Mouse (Mus musculus) neutrophil, adult 5-6 weeks (primary cell): Measurements from ENCODE around the gene Krtap3-2. TPM values are rescaled to one million over a fixed set of nuclear protein-coding genes. Genes with fewer than 3 reads are reported as not detected.
"Not testable (repeated sequence)": the region's sequence is repeated elsewhere in the genome, so short reads cannot be mapped to it uniquely, and the experiment has no call there.

ENCODE experiments used
- ATAC-seq: fragments of 151-379, 151-347 bp; 2 replicates; pipeline ENCODE4 v1.8.0; 2017; ENCODE audit warnings: mild to moderate bottlenecking, moderate TSS enrichment; ENCODE audit not compliant: insufficient number of reproducible peaks, poor library complexity, low FRiP score, severe bottlenecking; ENCODE audit errors: extremely low read depth
- total RNA-seq: library from RNA; stranded (forward); fragments of 200-1000 nt; gene quantifications from 2 replicates; pipeline ENCODE4 v1.2.3, GENCODE M21; 2017

Gene Krtap3-2
- not detected in 2 replicates for total RNA-seq

DNA sequence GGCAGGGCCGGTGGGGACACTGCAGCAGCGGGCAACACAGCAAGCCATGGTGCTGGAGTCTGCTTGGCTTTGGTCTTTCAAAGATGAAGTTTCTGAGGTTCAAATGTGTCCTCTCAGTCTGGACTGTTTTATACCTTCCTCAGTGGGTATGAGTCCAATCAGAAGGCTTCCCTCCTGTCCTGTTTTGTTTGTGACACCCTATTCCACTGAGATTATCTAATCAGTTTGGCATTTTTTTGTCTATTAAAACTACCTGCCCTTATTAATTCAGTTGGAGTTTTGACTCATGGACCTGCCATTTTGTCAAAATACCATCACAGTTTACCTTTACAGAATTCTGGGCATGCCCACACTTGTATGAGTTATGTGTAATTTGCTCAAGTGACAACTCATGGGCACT, at the start of gene Krtap3-2:
TSS of gene Krtap3-2 (minus strand) at position 101 of the 400 bp plus-strand sequence.
- ATAC-seq: no peak

DNA sequence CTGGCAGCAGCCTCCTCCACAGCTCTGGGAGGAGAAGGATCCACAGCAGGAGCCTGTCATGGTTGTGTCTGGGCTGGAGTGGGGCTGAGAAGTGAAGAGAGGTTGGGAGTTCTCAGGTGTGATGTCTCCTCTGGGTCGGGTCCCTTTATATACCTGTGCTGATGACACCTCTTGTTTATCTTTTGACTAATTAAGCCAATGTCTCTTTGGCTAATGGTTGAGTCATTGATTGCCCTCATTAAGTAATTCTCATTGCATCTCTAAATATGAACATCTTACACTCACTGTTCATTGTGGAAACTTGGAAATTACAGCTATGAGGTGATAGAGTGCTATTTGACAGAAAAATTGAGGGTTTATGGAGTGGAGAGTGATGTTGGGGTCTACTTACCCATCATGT, 46.6 kb upstream of the Krtap3-2 start, which contains the start of gene Gm11938:
TSS of gene Gm11938 (minus strand) at position 101 of the 400 bp plus-strand sequence.
- not testable (repeated sequence) for ATAC-seq

DNA sequence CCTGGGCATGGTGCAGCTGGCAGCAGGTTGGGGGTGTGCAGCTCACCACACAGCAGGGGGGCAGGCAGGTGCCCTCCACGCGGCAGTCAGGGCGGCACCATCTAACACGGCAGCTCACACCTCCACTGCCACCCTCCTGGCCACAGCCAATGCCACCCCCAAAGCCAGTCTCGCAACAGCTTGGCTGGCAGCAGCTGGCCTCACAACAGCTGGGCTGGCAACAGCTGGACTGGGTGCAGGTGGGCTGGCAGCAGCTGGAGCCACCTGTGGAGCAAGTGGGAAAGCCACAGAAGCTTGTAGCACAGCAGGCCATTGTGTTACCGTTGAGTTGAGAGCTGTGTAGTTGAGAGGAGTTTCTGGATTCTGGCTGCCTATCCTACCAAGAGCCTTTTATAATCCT, 41.1 kb upstream of the Krtap3-2 start, which contains the start of gene Krtap9-3:
TSS of gene Krtap9-3 (minus strand) at position 364 of the 400 bp plus-strand sequence.
- ATAC-seq: not testable (repeated sequence)

DNA sequence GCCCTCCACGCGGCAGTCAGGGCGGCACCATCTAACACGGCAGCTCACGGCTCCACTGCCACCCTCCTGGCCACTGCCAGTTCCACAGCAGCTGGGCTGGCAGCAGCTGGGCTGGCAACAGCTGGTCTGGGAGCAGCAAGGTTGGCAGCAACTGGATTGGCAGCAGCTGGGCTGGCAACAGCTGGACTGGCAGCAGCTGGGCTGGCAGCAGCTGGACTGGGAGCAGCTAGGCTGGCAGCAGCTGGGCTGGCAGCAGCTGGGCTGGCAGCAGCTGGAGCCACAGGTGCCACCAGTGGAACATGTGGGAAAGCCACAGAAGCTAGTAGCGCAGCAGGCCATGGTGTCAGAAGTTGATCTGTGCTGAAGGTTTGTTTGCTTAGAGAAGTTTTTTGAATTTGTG, 34.3 kb upstream of the Krtap3-2 start, which contains the start of gene Krtap1-3:
TSS of gene Krtap1-3 (minus strand) at position 359 of the 400 bp plus-strand sequence.
- ATAC-seq: no peak

DNA sequence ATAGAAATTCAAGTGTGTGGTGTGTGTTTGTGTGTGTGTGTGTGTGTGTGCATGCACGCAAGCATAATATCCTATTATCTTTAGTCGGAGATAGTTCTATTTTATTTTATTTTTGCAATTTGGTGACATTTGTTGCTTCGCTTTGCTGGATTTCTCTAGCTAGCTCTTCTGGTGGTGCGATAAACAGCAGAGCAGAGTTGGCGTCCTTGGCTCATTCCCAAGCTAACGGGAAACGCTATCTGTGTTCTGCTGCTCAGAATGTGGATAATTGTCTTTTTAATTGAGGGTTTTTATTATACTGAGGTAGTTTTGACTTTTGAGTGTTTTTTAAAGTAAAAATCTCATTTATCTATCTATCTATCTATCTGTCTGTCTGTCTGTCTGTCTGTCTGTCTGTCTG, 28.4 kb upstream of the Krtap3-2 start:
- ATAC-seq: no peak

DNA sequence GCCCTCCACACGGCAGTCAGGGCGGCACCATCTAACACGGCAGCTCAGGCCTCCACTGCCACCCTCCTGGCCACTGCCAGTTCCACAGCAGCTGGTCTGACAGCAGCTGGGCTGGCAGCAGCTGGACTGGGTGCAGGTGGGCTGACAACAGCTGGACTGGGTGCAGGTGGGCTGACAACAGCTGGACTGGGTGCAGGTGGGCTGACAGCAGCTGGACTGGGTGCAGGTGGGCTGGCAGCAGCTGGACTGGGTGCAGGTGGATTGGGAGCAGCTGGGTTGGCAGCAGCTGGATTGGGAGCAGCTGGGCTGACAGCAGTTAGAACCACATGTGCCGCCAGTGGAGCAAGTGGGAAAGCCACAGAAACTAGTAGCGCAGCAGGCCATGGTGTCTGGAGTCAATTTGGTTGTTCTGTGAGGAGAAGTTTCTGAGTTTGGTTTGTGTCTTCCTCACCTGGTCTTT, 26.6 kb upstream of the Krtap3-2 start, which contains the start of gene Krtap1-4:
TSS of gene Krtap1-4 (minus strand) at position 410 of the 460 bp plus-strand sequence.
- ATAC-seq: no peak

DNA sequence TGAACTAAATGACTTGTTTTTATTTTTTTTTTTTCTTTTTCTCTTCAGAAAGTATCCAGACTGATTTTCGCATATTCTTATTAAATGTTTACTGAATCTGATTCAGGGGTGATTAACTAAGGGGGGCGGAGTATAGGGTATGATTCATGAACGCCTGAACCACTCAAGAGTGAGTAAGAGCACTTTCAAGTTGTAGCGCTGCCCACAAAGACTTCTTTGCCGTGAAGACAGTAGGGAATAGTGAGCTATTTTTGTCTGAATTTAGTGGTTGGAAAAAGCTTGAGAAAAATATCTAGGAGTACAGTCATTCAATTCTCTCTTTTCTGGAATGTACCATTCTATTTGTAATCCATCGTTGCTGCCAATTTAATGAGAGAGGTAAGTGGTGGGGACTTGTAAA, 24.9 kb upstream of the Krtap3-2 start:
- ATAC-seq: no peak

DNA sequence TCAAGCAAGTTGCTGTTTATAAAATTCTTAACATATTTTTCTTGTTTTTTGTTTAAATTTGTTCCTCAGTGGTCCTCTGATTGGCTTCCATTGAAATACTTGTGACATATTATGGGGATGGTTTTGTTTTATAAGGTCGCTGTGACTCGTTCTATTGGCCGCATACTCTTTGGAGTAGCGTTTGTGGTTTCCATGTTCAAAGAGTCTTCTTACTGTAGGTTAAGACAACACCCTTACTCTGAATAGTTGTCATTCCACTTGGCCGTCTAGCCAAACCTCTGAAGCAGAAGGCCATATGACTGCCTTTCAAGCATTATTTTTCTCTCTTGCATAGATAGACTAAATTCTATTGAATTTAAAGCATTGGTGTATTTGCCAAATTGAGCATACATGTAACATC, 24.4 kb upstream of the Krtap3-2 start:
- ATAC-seq: no peak

DNA sequence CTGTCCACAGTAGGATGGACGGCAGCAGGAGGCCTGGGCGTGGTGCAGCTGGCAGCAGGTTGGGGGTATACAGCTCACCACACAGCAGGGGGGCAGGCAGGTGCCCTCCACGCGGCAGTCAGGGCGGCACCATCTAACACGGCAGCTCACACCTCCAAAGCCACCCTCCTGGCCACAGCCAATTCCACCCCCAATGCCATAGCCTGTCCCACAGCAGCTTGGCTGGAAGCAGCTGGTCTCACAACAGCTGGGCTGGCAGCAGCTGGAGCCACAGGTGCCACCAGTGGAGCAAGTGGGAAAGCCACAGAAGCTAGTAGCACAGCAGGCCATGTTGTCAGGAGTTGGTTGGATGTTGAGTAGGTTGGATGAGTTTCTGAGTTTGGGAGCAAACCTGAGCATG, 24.0 kb upstream of the Krtap3-2 start, which contains the start of gene Krtap1-5:
TSS of gene Krtap1-5 (minus strand) at position 381 of the 400 bp plus-strand sequence.
- ATAC-seq: no peak

DNA sequence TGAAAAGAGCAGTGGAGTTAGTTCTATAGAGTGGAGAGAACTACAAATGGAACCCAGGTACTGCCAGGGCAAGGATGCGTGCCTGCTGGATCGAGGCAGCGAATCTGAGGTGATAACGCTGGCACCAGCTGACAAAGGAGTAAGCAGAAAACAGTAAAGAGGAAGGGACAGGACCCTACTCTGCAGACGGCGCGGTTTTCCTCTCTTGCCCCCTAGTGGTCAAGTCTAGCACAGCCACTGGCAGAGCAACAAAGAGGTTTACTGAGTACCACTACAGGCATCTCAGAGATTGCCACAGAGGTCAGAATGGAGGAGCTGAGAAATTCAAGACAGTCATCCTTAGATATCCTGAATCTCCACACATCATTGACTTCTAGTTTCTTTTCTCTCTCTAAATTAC, 17.5 kb upstream of the Krtap3-2 start:
- no peak for ATAC-seq

DNA sequence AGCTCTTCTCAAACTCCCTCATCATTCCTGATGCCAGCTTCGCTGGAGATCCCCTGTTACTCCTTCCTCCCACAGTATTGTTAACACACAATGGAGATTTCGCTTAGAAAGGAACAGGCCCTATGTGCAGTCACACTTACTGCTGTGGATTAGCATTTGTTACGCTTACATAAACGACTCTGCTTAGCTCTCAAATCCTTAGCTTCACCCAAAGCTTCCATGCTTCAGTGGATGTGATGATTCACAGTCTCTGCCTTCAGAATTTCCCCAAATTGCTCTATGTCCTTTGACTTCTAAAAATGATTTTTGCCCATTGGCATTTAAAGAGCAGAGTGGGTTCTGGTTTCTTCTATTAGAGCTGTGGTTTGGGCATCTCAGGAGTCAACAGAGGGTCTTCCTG, 16.5 kb upstream of the Krtap3-2 start:
- ATAC-seq: no peak

DNA sequence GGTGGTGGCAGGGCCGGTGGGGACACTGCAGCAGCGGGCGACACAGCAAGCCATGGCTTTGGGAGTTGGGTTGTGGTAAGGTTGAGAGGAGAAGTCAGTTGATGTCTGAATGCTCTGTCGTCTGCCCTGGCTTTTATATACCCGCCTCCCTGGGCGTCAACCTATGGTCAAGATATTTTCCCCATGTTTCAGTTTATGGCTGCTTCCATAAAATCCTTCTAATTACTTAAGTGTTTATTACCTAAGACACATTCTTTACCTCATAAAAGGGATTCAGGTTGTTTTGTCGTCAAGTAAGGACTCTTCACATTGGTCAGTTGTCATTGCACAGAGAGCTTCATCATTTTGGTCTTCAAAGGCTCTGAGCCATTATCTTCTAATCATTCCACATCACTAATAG, 9.9 kb upstream of the Krtap3-2 start, which contains the start of gene Krtap3-1:
TSS of gene Krtap3-1 (minus strand) at position 101 of the 400 bp plus-strand sequence.
- ATAC-seq: no peak

DNA sequence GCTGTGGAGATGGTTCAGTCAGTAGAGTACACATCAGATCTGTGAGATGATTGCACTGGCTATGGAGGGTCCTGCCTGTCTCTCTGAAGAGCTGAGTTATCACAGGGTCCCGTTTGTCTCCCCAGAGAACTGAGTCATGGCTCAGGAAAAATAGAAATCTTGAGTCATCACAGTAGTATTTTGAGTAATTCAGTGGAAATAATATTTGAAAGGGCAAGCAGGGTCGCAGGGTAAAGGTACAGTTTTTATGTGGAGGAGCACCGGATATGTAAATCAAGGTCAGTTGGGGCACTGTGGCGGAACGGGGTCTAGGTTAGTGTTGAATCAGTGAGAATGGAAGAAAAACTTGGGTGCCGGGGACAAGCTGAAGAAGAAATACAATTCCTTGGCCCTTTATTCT, 5.9 kb upstream of the Krtap3-2 start:
- ATAC-seq: no peak

DNA sequence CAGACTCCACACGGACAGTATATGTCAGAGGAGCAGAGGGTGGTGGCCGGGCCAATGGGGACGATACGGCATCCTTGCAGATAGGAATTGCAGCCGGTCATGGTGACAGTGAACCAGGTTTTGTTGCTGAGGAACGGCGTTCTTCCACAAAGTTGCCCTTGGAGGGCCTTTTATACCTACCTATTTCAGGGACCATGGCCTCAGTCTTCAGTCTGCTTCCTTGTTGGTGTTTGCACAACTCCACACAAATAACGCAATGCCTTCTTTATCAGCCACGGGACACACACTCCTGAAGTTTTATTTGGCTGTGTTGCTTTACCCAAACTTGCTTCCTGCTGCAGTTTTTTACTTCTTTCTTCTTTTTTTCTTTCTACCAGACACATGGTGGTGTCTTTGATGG, 2.7 kb upstream of the Krtap3-2 start, which contains the start of gene Gm11939:
TSS of gene Gm11939 (minus strand) at position 101 of the 400 bp plus-strand sequence.
- ATAC-seq: no peak

DNA sequence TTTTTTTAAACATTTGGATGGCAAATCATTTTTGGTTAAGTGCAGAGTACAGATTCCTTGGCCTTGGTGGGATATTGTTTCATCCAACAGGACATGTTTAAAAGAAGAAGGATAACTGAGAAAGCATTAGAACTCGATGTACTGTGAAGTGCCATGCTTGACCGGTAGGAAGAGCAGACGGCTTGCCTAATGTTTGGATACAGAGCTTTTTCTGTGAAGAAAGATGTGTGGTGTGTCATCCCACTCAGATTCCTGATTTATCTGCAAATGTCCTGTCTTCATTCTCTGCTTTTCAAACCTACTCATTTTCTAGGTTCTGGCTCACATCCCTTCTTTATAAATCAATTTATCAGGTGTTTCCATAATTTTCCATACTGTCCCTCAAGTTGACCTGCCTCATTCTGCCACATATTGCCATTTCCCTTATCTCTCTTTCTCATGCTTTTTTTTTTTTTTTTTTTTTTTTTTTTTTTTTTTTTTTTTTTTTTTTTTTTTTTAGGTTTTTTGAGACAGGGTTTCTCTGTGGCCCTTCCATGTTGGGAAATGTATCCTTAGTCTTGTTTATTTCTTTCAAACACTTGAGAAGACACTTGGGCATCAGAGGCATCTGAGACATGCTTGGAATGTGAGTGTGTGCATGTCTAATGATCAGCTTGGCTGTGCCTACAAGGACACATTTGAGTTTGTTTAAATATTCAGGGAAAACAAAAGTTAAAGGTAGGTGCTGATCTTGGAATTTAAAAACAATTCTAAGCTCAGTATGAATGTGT, 1.5 kb upstream of the Krtap3-2 start:
- ATAC-seq: no peak

DNA sequence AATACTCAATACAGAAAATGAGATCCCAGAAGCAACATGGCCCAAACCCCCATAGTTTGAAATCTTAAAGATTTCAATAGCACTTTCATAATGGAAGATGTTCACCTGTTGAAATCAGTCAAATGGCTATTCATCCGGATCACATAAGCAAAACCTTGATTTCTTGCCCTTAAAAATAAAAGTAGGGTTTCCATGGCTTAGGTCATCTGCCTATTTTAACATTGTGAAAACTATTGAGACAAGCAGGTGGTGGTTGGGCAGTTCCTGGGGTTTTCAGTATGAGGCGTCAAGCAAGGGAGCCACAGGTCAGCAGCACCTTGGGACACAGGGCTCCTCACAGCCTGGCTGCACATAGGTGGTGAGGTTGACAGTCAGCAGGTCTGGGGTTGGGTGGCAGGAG, 458 bp downstream of the Krtap3-2 start:
- ATAC-seq: no peak

DNA sequence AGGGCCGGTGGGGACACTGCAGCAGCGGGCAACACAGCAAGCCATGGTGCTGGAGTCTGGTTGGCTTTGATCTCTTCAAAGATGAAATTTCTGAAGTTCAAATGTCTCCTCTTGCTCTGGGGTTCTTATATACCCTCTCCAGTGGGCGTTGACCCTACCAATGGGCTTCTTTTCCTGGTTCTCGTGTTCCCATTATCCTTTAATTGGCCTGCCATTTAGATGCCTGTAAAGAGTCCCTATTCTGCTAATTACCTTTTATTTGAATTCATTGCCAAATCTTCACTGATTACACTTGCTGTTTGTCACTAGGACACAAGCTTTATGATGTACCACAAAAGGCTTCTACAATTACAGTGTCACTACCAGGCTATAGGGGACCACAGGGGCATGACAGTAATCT, 5.9 kb downstream of the Krtap3-2 start, which contains the start of gene Krtap3-3:
TSS of gene Krtap3-3 (minus strand) at position 101 of the 400 bp plus-strand sequence.
- no peak for ATAC-seq

DNA sequence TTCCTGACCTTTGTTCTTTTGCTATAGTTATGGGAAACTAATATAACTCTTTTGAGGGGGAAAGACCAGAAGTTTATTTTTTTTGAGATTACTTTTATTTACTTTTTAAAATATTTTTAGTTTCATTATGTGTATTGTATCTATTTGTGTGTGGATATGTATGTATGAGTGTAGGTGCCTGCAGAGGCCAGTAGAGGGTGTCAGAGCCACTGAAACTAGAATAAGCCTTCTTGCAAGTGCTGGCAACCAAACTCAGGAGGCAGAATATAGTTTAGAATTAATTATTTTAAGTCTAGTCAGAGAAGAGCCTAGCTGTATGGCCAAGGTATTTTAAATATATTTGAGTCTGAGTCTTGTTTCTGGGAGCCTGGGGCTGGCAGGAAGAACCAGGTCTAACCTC, 8.8 kb downstream of the Krtap3-2 start:
- ATAC-seq: no peak

DNA sequence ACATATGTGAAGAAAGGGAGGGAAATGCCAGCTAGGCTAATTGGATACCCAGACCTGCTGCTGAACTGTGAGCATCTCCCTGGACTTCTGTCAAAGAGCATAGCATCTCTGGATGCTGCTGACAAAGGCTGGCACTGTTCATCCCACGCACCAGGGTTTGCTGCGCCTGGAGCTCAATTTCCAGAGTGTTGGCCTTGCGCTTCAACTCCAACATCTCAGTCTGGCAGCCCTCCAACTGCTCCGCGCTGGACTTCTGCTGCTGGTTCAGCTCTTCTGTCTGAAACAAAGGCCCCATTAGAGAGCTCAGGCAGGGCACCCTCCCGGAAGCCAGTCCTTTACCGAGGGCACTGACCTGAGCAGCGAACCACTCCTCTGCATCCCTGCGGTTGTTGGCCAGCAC, 16.9 kb downstream of the Krtap3-2 start:
- no peak for ATAC-seq

DNA sequence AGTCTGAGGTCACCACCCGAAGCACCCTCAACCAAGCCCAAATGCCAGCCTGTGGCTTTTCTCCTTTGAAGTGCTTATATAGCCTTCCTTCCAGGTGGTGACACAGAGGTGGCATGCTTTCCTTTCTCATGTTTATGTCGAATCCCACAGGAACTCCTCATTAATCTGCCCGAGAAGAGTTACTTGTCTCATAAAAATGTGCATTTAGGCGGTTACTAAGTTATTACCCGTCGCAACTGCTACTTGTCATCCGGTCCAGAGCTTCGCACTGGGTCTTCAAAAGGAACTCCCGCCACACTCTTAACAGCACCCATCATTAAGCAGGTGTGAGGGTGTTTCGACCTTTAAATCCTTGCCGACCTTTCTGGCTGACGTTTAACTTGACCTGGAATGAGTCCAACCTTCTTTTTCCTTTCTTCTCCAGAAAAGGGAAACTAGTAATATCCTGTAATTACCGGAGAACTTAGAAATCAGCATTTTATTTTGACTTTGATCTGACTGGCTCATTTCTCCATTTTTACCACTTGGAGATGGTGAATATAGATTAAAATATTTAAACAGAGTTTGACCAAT, 35.3 kb downstream of the Krtap3-2 start, which contains the start of gene Krt39:
TSS of gene Krt39 (minus strand) at position 51 of the 573 bp plus-strand sequence.
- no peak for ATAC-seq
